Mouse (Mus musculus) CH12.LX (cell line): ENCODE data around the gene Rab3a. TPM values are rescaled to one million over a fixed set of nuclear protein-coding genes. Genes with fewer than 3 reads are reported as not detected.
A peak's percentile ranks its signal among the peaks of the same experiment; 100 is the strongest.

Source experiments
- DNase-seq: peaks from one replicate; pipeline ENCODE4 v3.0.0-alpha.2; 2013; ENCODE audit errors: extremely low read depth
- H3K27ac ChIP-seq: 2 replicates; pipeline ENCODE4 v1.5.1; 2012; ENCODE audit warnings: low read depth, mild to moderate bottlenecking, control low read depth, moderate library complexity; ENCODE audit not compliant: insufficient read depth
- H3K27me3 ChIP-seq: replicated peaks from 2 replicates; pipeline ENCODE3; 2012; ENCODE audit warnings: inconsistent platforms
- H3K36me3 ChIP-seq, 2 experiments: replicated peaks in 1 of 2; 2 replicates each; pipeline versions ENCODE3 to v1.6.1; 2012; ENCODE audit warnings: inconsistent platforms in 1 of 2, low read length in 1 of 2, mild to moderate bottlenecking in 1 of 2, mixed read lengths in 1 of 2, moderate library complexity in 1 of 2; ENCODE audit not compliant: control insufficient read depth in 1 of 2, insufficient read depth in 1 of 2
- H3K4me1 ChIP-seq, 2 experiments: 2 replicates each; pipeline ENCODE4 v1.6.1; 2012; ENCODE audit warnings: inconsistent platforms in 1 of 2, moderate library complexity in 1 of 2; ENCODE audit not compliant: insufficient read depth in 2 of 2, control insufficient read depth in 1 of 2
- H3K4me2 ChIP-seq: 2 replicates; pipeline ENCODE4 v1.6.1; 2012; ENCODE audit warnings: low read depth, mild to moderate bottlenecking, control low read depth; ENCODE audit not compliant: poor library complexity, insufficient read depth, severe bottlenecking
- H3K4me3 ChIP-seq, 3 experiments: fragments of 150-350 bp in 1 of 3; sonication (generic) in 1 of 3; replicated peaks in 1 of 3; 2 replicates each; pipeline versions ENCODE3 to v1.5.1; 2011 to 2012; ENCODE audit warnings: low read depth in 2 of 3, low read length in 2 of 3, mild to moderate bottlenecking in 2 of 3, moderate library complexity in 2 of 3, control low read depth in 1 of 3, improper control_type of control experiment in 1 of 3, inconsistent platforms in 1 of 3, mixed read lengths in 1 of 3; ENCODE audit not compliant: poor library complexity in 1 of 3
- H3K79me2 ChIP-seq: replicated peaks from 2 replicates; pipeline ENCODE4 v1.6.1; 2012; ENCODE audit warnings: mild to moderate bottlenecking, moderate library complexity; ENCODE audit not compliant: control insufficient read depth, poor library complexity, insufficient read depth, severe bottlenecking; ENCODE audit errors: extremely low read depth
- H3K9ac ChIP-seq: 2 replicates; pipeline ENCODE4 v1.6.1; 2012; ENCODE audit warnings: low read depth, mild to moderate bottlenecking, control low read depth, moderate library complexity; ENCODE audit not compliant: insufficient read depth
- H3K9me3 ChIP-seq: replicated peaks from 2 replicates; pipeline ENCODE3; 2012; ENCODE audit warnings: low read length, inconsistent platforms, mixed read lengths
- CHD1 ChIP-seq: IDR thresholded peaks from 2 replicates; pipeline ENCODE4 v1.6.1; 2012; ENCODE audit warnings: low read depth, low read length, improper control_type of control experiment, inconsistent platforms
- CTCF ChIP-seq, 2 experiments: IDR thresholded peaks in 1 of 2; conservative IDR thresholded peaks in 1 of 2; 2 replicates each; pipeline ENCODE4 v1.5.1; 2011 to 2012; ENCODE audit warnings: low read depth in 2 of 2, low read length in 2 of 2, improper control_type of control experiment in 1 of 2, inconsistent platforms in 1 of 2, mild to moderate bottlenecking in 1 of 2, moderate library complexity in 1 of 2
- JUN ChIP-seq: IDR thresholded peaks from 2 replicates; pipeline ENCODE4 v1.6.1; 2011; ENCODE audit warnings: low read depth, mild to moderate bottlenecking, low read length, improper control_type of control experiment, moderate library complexity; ENCODE audit not compliant: insufficient read depth
- MAFK ChIP-seq: IDR thresholded peaks from 2 replicates; pipeline ENCODE4 v1.6.1; 2011; ENCODE audit warnings: low read length, improper control_type of control experiment; ENCODE audit not compliant: insufficient replicate concordance
- MAX ChIP-seq: IDR thresholded peaks from 2 replicates; pipeline ENCODE4 v1.6.1; 2011; ENCODE audit warnings: low read length, improper control_type of control experiment
- NRF1 ChIP-seq: IDR thresholded peaks from 2 replicates; pipeline ENCODE4 v1.6.1; 2014; ENCODE audit warnings: low read depth, mild to moderate bottlenecking, inconsistent platforms, low read length, improper control_type of control experiment, moderate library complexity
- RAD21 ChIP-seq: IDR thresholded peaks from 2 replicates; pipeline ENCODE4 v1.6.1; 2011; ENCODE audit warnings: low read depth, mild to moderate bottlenecking, low read length, improper control_type of control experiment, moderate library complexity
- SMC3 ChIP-seq: IDR thresholded peaks from 2 replicates; pipeline ENCODE4 v1.6.1; 2011; ENCODE audit warnings: low read depth, low read length, improper control_type of control experiment
- TCF12 ChIP-seq: IDR thresholded peaks from 2 replicates; pipeline ENCODE4 v1.6.1; 2014; ENCODE audit warnings: low read depth, mild to moderate bottlenecking, inconsistent platforms, low read length, improper control_type of control experiment
- dilution Hi-C: fragments of 300-500 bp; cut with MboI; formaldehyde crosslinking; loops from 2 replicates; pipeline ENCODE4 v1.14.3; 2020; ENCODE audit warnings: low sequenced_read_pairs; ENCODE audit not compliant: extremely low pct_unique_long_range_greater_than_20kb, extremely low pct_ligation_motif_present
- in situ Hi-C: fragments of 300-500 bp; cut with MboI; formaldehyde crosslinking; loops from 3 replicates; pipeline ENCODE4 v1.14.3; 2019; ENCODE audit warnings: low sequenced_read_pairs, low pct_ligation_motif_present, low pct_unique_long_range_greater_than_20kb, mixed read lengths
- polyA plus RNA-seq: library from polyadenylated mRNA; unstranded; fragments of >175 nt; gene quantifications from 2 replicates; pipeline ENCODE4 v1.2.1, GENCODE M21; 2012; ENCODE audit warnings: low read depth; ENCODE audit not compliant: insufficient read length
- total RNA-seq, 2 experiments: library from RNA; depleted of rRNA; stranded (reverse); fragments of 300-350 nt in 1 of 2; fragments of >200 nt in 1 of 2; gene quantifications; 2 replicates each; pipeline ENCODE4 v1.2.3; 2012 to 2014

The Rab3a gene
- total and polyA plus RNA-seq, 3 experiments: 0.87 to 1.9 (median 0.99) TPM

DNA sequence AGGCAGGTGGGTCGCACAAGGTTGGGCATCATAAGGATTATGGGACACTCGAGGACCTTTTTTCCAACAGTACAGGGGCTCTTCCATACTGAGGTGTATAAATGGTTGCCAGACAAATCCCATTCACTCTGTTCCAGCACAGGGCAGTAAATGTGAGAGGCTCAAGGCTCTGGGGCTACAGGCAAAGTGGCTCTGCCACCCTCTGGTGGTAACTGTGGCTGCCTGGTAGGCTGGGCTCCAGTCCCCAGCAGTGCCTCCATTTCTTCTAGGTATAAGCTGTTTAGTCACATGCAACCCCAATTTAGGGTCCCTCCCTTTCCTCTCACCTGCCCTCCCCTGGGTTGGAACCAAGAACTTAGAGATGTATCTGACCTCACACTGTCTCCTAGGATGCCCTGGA is 40.9 kb downstream of the Rab3a start:
- dilution Hi-C loops: no loop called here
- no peak for DNase-seq
- Histone ChIP-seq H3K9ac (no peak overlapping the region), H3K4me3 (no peak overlapping the region), H3K27me3 (peaks cover 39% of the 10 kb centered on the region), H3K4me2 (no peak overlapping the region), H3K4me1 (peaks cover 20 to 38% of the 10 kb centered on the region in 2 experiments), H3K79me2 (peaks cover 4% of the 10 kb centered on the region; the same call in 1 of the 2 replicates), H3K36me3 (peaks cover 0 to 6% of the 10 kb centered on the region in 2 experiments), H3K27ac (no peak overlapping the region), H3K9me3 (no peaks in the 10 kb centered on the region)
- TF ChIP-seq CTCF (conservative IDR thresholded peaks at IDR 0.05 in 1 of 2, IDR thresholded peaks at IDR 0.05 in 1 of 2; ENCODE audit: low read depth in 2 of 2, low read length in 2 of 2) (peak in 1 of 2 experiments; percentile 43; a peak in 2 of 4 replicates), TCF12 (no peak), SMC3 (peak; percentile 47), RAD21 (peak; percentile 27)
- in situ Hi-C loops: no loop called here

DNA sequence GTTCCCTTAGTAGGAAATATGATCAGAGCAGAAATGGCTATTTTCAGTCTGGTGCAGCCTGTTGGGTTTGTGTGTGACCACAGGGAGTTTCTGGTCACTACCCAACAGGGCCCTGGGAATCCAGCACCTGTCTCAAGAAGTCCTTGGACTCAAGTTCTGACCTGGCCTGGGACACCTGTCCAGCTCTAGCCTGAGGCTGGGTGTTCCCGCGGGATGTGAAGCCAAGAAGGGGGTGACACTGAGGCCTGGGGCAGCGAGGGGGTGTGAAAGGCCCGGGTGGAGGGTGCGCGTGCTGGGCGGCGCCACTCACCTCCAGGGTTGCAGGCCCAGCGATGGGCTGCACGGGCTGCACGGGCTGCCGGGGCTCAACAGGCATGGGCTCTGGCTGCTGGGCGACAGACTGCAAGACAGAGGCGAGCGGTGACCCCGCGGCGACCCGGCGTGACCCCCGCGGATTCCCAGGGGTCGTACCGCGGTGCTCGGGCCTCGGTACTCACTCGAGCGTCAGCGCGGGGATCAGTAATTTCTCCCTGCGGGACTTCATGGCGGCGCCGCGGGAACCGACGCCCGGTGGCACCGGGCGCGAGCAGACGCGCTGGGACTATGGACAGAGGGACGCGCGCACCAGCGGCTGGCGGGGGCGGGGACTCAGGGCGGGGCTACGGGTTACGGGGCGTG is 42.1 kb downstream of the Rab3a start:
- H3K36me3 ChIP-seq: peaks cover 0 to 1% of the 10 kb centered on the region in 2 experiments
- H3K4me1 ChIP-seq: peaks cover 13 to 28% of the 10 kb centered on the region in 2 experiments
- dilution Hi-C loops: no loop called here
- H3K9me3 ChIP-seq: no peaks in the 10 kb centered on the region
- in situ Hi-C loops: no loop called here
- TF ChIP-seq NRF1: 0 out of 2 replicates have a peak, but pooled peaks have one; percentile 17
- no peak for TF ChIP-seq MAFK
- H3K4me2 ChIP-seq: peak overlapping the region; percentile 60
- no peaks in the 10 kb centered on the region for H3K79me2 ChIP-seq
- peak overlapping the region in 1 of 3 experiments; percentile 40 for H3K4me3 ChIP-seq
- H3K27me3 ChIP-seq: peaks cover 39% of the 10 kb centered on the region
- DNase-seq: no peak
- H3K9ac ChIP-seq: no peak overlapping the region
- no peak overlapping the region for H3K27ac ChIP-seq

DNA sequence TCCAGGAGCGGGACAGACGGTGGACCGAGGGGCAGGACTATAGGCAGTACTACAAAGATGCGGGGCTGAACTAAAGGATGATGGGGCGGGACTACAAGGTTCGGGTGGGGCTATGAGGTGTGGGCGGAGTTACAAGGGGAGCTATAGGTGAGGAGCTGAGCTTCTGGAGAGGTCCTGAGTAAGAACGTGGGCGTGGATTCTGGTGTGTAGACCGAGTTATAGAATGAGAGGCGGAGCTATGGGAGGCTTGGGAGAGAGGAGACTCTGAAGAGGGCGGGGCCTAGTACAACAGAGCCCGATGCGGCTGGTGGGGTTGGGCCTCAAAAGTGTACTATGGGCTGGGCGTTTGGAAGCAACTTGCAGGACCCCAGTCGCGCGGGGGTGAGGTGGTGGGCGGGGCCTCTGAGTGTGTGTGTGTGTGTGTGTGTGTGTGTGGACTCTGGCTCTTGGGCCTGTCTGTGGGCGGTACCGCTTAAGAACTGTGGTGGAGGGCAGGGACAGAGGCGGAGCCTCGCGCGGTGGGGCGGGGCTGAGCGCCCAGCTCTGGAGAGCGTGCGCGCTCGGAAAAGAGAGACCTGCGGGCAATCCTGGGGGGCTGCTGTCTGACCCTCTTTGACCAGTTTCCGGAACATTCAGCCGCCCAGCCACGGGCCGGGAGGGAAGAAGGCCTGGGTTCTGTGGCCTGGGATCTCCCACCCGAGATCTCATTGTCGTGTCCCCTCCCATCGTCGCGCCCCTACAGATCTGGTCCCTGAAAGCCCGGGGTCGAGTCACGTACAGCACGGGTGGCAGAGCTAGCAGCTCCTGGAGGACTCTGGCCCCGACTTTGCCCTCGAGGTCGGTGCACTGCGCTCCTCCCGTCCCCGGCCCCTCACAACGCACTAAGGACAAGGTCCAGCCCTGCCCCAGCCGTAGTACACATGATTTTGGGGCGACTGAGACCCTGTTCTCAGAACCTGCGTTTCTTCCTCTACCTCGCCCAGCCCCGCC is 42.9 kb downstream of the Rab3a start:
- peaks cover 41% of the 10 kb centered on the region for H3K27me3 ChIP-seq
- H3K27ac ChIP-seq: no peak overlapping the region
- peaks cover 0 to 1% of the 10 kb centered on the region in 2 experiments for H3K36me3 ChIP-seq
- no peak for TF ChIP-seq CHD1
- no peak for TF ChIP-seq MAX
- TF ChIP-seq JUN: no peak
- TF ChIP-seq NRF1: peak; percentile 58; the same call in 1 of the 2 replicates
- H3K9ac ChIP-seq: peak overlapping the region; percentile 11; the same call in 1 of the 2 replicates
- peak; percentile 90 for DNase-seq
- peaks cover 13 to 28% of the 10 kb centered on the region in 2 experiments for H3K4me1 ChIP-seq
- peak overlapping the region; percentile 34 to 45 (median 40) for H3K4me3 ChIP-seq
- dilution Hi-C loops (no loop called here), in situ Hi-C loops (no loop called here)
- no peaks in the 10 kb centered on the region for H3K79me2 ChIP-seq
- H3K9me3 ChIP-seq: no peaks in the 10 kb centered on the region
- H3K4me2 ChIP-seq: peak overlapping the region; percentile 60
